Mouse (Mus musculus) CD4-positive, CD25-positive, alpha-beta regulatory T cell (primary cell): ENCODE data around the gene Cd248. TPM values are rescaled to one million over a fixed set of nuclear protein-coding genes. Genes with fewer than 3 reads are reported as not detected.

ENCODE experiments used
- polyA plus RNA-seq: library from polyadenylated mRNA; unstranded; fragments of 100-300 nt; shearing (Covaris generic); gene quantifications from one replicate; pipeline ENCODE4 v1.2.1, GENCODE M21; 2017

Gene Cd248
- polyA plus RNA-seq = not detected

DNA sequence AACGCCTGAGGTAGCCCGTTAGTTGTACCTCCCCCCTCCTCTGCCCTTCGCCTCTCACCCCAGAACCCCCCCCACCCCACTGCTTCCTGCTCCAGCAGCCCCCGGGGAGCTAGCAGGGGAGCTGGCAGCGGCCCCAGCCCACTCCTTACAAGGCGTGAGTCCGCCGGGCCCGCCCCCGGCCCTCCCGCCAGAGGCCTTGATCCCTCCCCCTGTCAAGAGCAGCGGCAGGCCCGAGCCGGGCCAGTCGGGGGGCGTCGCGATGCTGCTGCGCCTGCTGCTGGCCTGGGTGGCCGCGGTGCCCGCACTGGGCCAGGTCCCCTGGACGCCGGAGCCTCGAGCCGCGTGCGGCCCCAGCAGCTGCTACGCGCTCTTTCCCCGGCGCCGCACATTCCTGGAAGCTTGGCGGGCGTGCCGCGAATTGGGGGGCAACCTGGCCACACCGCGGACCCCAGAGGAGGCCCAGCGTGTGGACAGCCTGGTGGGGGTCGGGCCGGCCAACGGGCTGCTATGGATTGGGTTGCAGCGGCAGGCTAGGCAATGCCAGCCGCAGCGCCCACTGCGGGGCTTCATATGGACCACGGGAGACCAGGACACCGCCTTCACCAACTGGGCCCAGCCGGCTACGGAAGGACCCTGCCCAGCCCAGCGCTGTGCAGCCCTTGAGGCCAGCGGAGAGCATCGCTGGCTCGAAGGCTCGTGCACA lies at the start of gene Cd248:
Cd248 (plus strand) TSS at position 212 of the 703 bp plus-strand sequence.

DNA sequence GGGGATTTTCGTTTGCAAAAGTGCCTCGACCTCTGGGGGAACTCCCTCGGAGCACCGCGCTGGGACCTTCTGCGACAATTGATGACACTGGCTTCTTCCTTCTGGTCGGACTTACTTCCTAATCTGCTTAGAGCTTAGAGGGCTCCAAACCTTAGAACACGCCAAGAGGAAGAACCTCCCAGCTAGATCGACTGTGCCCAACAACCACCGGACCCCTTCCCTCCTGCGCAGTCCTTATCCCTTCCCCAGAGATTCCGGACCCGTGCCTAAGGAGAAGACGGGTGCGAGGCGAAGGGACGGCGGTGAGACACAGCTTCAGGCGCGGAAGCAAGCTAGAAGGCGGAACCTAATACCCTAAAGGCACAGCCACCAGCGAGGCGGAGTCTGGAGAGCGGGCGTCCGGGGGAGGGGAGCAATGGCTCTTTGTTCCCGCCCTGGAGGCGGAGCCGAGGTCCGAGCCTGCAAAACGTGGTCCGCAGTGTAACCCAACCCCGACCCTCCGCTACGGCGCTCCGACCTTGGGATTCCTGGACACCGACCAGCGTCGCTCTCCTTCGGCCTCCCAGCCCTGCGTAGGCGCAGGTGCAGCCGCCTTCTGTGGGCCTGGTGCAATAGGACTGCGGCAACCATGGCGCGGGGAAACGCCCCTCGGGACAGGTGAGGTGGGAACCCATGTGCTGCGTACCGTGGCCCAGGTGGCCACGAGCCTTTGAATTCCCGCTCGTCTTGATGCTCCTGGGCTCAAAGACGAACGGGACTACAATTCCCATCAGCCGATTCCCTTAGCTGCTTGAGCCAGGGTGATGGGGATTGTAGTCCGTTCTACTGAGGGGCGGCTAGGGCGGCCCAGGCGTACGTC lies 44.0 kb upstream of the Cd248 start, which contains the start of gene Slc29a2:
Slc29a2 (plus strand) TSS at position 240 of the 859 bp plus-strand sequence.

DNA sequence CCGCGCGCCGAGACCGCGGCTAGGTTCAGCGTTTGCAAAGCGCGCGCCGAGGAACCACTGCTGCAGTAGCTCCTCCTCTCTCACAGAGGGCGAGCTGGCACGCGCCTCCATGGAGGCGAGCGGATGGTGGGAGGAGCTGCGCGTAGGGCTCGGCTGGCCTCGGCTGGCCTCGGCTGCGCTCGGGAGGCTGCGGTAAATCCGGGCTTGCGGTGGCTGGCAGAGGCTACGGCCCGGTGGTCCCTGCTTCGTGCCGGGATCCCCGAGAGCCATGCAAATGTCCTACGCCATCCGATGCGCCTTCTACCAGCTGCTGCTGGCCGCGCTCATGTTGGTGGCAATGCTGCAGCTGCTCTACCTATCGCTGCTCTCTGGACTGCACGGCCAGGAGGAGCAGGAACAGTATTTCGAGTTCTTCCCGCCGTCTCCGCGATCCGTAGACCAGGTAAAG lies 29.1 kb upstream of the Cd248 start, which contains the start of the genes B4gat1 and AC124502.3:
B4gat1 (plus strand) TSS at position 118 of the 448 bp plus-strand sequence.
AC124502.3 (plus strand) TSS at position 183 of the 448 bp plus-strand sequence.

DNA sequence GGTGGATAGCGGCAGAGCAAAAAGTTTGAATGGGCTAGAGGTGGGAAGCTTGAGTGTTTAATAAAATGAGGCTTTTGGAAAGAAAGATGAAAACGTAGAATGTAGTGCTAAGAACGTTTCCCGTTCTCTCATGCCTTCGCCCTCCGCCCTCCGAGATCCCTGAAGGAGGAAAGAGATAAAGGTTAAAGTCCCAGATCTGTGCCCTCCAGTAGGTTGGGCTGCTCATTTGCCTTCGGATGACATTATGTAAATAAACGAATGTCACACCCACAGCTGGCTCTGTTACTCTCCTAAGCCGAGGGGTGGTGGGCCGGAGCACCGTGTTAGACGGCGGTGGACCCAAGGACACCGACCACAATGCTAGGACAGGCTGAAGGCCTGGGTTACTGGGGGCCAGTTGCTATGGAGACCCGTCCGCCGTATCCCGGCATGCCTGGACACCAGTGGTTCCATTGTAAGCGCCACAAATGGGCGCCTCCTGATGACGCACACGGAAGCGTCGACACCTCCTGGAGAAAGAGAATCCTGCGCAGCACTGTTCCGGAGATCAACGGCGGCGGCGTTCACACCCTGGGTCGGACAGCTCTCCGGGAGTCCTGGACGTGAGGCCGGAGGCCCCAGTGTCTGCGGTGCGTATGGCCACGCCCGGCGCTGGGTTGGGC lies 26.9 kb upstream of the Cd248 start, which contains the start of gene Brms1:
Brms1 (plus strand) TSS at position 493 of the 662 bp plus-strand sequence.

DNA sequence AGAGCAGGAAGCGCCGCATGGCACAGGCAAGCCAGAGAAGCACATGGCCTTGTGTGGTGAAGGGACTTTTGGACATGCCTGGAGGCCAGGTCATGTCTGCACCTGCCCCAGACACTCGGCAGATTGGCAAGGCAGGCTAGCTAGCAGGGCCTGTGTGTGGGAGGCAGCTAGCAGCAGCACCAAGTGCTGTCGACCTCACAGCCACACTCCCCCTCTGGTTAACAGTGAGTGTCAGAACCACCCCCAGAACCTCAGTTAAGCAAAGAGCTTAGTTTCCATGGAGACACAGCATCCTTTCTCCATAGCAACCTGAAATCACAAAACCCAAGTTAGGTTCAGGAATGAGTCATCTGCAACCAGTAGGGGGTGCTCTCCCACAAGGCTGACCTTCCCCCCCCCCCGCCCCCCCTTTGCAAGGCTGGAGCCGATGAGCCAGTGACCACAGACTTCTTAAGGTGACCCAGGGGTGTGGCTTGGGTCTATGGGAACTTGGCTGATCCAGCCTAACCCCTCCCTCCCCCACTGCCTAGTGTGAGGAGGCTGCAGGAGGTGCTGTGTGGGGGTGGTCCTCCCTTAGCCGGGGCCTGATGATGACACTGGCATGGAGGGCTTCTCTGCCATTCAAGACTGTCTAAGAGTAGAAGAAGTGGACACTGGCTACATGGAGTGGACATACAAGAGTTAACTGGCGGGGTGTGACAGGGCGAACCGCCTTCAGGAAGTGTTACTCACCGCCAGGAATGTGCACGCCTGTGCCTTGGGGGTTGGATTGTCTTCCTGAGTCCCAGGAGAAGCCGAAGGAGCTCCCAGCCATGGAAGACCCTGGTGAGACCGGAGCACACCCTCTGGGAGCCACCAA lies 17.6 kb upstream of the Cd248 start, which contains the start of gene Rin1:
Rin1 (plus strand) TSS at position 435 of the 859 bp plus-strand sequence.

DNA sequence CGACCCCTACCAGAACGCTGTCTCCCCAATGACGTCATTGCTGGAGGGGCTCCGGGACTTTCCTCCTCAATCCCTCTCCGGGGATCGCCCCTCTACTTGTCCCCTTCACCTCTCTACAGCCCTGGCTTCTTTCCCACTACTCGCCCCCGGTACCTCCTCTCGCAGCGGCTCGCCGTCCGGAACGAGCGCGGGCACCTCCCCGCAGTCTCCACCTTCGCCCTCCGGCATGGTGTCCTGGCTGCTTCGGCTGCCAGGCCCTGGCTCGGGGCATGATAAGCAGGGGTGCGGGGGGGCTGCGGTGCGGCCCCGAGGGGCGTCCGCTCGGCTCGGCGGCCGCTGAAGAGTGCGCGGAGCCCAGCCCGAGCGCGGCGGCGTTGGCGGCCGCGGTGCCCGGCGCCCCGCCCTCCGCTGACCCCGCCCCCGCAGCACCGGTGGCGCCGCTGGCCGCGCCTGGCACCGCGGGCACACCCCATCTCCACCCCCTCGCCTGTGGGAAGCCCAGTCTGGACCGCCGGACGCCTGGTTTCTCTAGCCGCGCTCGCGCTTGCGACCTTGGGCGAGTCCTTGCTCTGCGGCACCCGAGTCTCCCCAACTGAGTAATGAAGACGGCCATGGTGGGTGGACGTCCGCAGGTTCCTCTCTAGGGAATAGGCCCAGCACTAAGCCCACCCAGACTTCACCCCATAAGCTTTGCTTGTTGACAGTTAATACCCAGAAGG lies 17.4 kb downstream of the Cd248 start, which contains the start of gene Tmem151a:
Tmem151a (minus strand) TSS at position 387 of the 719 bp plus-strand sequence.

DNA sequence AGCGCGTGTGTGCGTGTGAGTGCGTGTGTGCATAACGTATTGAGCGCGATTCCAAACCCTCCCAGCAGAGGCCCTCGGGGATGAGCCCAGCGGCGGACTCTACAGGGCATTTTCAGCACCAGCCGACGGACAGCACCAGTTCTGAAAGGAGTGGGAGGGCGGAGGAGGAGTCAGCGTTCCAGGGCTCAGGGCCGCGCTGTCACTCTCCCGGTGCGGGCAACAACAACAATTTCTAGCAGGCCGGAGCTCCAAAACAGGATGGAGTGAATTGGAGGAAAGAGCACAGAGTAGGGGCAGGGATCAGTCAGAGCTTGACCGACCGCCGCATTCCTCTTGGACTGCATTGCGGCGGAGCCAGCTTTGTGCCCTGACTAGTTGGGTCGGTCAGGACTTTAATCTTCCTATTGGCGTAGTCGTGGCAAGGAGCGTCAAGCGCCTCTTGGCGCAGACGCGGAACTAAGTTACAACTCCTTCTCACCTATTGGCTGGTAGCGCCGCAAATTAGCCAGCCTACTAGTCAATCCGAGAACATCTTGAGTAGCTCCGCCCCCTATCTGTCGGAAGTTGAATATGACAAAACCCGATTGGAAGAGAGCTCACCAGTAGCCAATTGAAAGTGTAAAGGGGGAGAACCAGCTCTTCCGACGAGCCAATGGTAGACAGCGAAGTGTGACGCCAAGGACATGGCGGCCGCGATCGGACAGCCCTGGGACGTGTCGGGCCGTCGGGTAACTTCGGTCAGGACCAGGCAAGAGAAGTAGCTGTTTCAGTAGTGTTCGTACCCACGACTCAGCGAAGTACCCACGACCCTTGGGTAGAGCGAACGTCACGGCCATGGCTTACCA lies 20.2 kb downstream of the Cd248 start, which contains the start of gene Yif1a:
Yif1a (plus strand) TSS at position 655 of the 845 bp plus-strand sequence.

DNA sequence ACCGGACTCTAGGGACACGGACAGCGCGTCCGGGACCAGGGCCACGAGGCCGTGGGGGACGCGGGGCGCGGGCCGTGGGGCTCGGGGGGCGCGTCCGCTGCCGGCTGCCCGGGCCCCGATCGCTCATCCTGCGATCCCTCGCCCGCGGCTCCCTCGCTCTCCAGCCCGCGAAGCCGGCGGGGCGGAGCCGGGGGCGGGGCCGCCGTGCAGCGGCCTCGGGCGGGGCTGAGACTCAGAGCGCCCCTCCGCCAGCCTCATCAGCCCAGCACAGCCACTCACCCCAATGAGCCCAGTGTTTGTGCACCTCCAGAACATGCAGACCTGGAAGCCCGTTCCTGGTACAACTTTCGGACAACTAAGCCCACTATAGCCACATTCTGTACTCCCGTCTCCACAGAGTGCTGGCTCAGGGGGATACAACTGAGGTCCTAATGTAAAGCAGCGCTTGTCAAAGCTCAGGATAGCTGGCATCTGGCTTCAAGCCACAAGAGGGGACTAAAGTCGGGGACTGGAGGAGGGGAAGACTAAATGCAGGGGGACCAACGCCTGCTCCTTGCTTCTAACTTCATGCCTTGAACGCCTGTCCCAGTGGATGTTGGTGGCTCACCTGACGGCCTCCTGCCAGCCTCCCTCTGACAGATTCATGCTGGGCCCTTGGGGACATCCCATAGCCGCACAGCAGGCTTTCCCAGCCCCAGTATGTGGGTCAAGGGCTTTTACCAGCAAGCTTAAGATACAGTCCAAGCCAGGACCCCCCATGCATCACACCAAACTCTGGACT lies 30.7 kb downstream of the Cd248 start, which contains the start of gene Cnih2:
Cnih2 (minus strand) TSS at position 159 of the 781 bp plus-strand sequence.

DNA sequence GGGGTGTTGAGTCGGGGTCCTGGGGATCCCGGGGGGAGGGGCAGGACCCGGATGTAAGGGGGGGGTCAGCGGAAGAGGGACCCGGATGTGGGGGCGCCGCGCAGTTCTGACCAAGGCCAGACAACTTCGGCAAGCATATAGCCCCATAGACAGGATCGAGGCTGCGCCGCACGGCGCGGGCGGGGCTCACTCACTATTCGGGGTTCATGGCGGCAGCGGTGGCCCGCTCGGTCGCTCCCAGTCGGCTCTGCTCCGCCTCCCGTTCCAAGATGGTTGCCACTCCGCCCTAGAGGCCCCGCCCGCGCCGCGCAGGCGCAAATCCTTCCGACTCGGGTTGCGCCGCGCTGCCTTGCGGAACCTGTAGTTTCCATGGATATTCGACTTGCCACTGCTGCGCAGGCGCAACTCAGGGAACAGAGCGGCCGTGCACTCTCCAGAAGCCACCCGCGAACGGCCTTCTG lies 38.9 kb downstream of the Cd248 start, which contains the start of gene Rab1b:
Rab1b (minus strand) TSS at position 342 of the 461 bp plus-strand sequence.

DNA sequence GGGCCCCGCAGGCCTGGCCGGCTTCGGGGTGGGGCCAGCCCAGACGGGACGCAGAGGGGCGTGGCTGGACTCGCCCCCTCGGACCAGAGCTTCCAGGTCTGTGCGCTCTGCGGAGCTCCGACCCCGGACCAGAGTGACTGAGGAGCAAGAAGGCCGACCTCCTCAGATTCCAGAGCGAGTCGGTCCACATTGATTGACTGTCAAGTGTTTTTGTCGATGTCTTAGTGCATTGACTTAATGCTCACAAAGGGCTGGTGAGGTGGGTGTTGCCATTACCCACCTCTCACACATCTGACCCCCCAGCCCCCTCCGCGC lies 50.5 kb downstream of the Cd248 start, which contains the start of gene Klc2:
Klc2 (minus strand) TSS at position 177 of the 315 bp plus-strand sequence.

Other genes with a start within 250 kb of the Cd248 start
- gene Ccs, start 228.7 kb upstream of the Cd248 start, polyA plus RNA-seq = 128 TPM
- 0.14 TPM for gene Ccdc87, start 228.7 kb upstream of the Cd248 start, polyA plus RNA-seq
- 2.9 TPM for gene Ctsf, start 212.9 kb upstream of the Cd248 start, polyA plus RNA-seq
- gene Actn3, start 190.2 kb upstream of the Cd248 start, polyA plus RNA-seq = 0.18 TPM
- gene Zdhhc24, start 189.4 kb upstream of the Cd248 start, polyA plus RNA-seq = 7.5 TPM
- gene Bbs1, start 161.4 kb upstream of the Cd248 start, polyA plus RNA-seq = 0.79 TPM
- gene Dpp3, start 139.8 kb upstream of the Cd248 start, polyA plus RNA-seq = 108 TPM
- gene Peli3, start 125.0 kb upstream of the Cd248 start, polyA plus RNA-seq = 0.56 TPM
- gene Mrpl11, start 105.9 kb upstream of the Cd248 start, polyA plus RNA-seq = 74.6 TPM
- 0.71 TPM for gene Npas4, start 77.8 kb upstream of the Cd248 start, polyA plus RNA-seq
- gene Slc29a2, start 44.2 kb upstream of the Cd248 start, polyA plus RNA-seq = 2.2 TPM
- 16.9 TPM for gene B4gat1, start 29.3 kb upstream of the Cd248 start, polyA plus RNA-seq
- gene AC124502.3, start 29.2 kb upstream of the Cd248 start, polyA plus RNA-seq = 1.6 TPM
- 85.3 TPM for gene Brms1, start 26.7 kb upstream of the Cd248 start, polyA plus RNA-seq
- 0.51 TPM for gene Rin1, start 17.6 kb upstream of the Cd248 start, polyA plus RNA-seq
- gene Tmem151a, start 17.5 kb downstream of the Cd248 start, polyA plus RNA-seq = not detected
- 67.0 TPM for gene Yif1a, start 20.5 kb downstream of the Cd248 start, polyA plus RNA-seq
- 2.6 TPM for gene Cnih2, start 30.4 kb downstream of the Cd248 start, polyA plus RNA-seq
- 221 TPM for gene Rab1b, start 39.0 kb downstream of the Cd248 start, polyA plus RNA-seq
- gene Klc2, start 50.5 kb downstream of the Cd248 start, polyA plus RNA-seq = 5.5 TPM
- gene Pacs1, start 205.0 kb downstream of the Cd248 start, polyA plus RNA-seq = 134 TPM
- 354 TPM for gene Sf3b2, start 227.4 kb downstream of the Cd248 start, polyA plus RNA-seq
- 0.20 TPM for gene Gal3st3, start 230.3 kb downstream of the Cd248 start, polyA plus RNA-seq